Mouse (Mus musculus): ENCODE measurements at regions not wholly inside any gene's neighbourhood (a gene's known extent, or its start where the extent isn't known, plus 50 kb on each side); places are given as distances from the start of the nearest gene placed in this dataset.
"Not testable (repeated sequence)": the region's sequence is repeated elsewhere in the genome, so short reads cannot be mapped to it uniquely, and the experiment has no call there.

- no peak for DNase-seq (ENCODE audit: low read depth, low spot score)
These were observed 600.4 kb downstream of the Crisp4 start for GRCm38 (mm10) chr1:17545311-17545710.

GRCm38 (mm10) chr1:17538160-17538559 is 607.5 kb downstream of the Crisp4 start:
- DNase-seq (ENCODE audit: low read depth, low spot score): no peak

GRCm38 (mm10) chr1:17531291-17531690 is 614.4 kb downstream of the Crisp4 start:
- not testable (repeated sequence) for DNase-seq (ENCODE audit: low read depth, low spot score)

DNA sequence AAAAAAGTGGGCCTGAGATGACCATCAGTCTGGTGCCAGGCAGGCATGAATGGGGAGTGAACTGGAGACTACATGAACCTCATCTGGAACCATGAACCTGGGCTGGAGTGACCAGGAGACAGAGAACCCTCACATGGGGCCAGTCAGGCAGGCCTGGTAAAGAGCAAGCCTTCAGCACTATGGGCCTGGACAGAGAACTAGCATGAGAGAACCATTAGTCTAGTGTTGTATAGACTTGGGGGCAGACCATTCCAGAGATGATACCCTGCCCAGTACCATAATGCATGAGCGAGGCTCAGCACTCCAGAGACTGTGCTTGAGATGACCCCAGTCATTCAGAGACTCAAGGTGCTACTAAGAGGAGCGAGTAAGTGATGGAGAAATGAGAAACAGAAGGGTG is 625.6 kb downstream of the Crisp4 start:
- DNase-seq (ENCODE audit: low read depth, low spot score): no peak

GRCm38 (mm10) chr1:17506125-17507112 is 639.3 kb downstream of the Crisp4 start:
- no peak for DNase-seq (ENCODE audit: low read depth, low spot score)

- DNase-seq (ENCODE audit: low read depth, low spot score): no peak
These were observed 652.1 kb downstream of the Crisp4 start for GRCm38 (mm10) chr1:17493596-17493995.

DNA sequence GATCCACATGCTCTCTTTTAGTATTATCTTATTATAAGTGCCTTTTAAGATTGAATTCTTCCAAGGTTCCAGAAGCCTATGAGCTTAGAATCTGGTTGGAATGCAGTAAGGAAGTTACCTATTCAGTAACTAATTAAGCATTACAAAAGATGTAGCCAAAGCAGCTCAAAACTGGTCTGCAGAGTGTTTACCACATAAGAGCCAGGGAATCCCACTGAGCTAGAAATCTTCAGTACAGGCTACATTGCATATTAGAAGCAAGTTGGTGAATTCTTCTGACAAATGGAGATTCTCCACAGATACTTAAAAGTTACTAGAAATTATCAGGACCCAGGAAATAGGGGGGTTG is 655.9 kb downstream of the Crisp4 start:
- not testable (repeated sequence) for DNase-seq (ENCODE audit: low read depth, low spot score)

DNA sequence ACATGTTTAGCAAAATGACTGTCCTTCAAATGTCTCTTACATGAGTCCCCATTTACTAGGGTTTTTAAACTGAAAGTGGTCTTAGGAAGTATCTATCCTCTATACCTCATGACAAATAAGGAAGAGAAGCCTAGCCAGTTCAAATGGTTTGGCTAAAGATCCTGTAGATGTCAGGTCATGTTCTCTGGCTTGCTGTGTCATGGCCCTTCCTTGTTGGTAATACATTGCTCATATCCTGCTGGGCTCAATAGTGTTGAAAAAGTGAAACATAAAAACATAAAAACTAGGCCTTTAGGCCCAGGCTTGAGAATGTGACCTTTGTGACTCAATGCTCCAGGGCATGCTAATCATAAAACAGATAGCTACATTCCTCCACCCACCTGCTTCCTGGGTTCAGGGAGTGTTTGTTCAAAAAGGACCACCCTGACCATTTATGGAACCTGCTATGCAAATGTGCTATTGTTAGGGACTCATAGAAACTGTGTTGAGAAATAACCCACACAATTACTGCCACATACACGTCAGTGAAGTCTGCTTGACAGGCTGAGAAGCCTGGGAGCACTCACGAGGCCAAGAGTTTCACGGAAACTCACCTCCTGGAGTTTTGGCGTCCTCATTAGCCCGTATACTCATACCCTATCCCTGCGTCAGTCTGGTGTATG is 656.4 kb downstream of the Crisp4 start:
- DNase-seq (ENCODE audit: low read depth, low spot score): not testable (repeated sequence)

DNA sequence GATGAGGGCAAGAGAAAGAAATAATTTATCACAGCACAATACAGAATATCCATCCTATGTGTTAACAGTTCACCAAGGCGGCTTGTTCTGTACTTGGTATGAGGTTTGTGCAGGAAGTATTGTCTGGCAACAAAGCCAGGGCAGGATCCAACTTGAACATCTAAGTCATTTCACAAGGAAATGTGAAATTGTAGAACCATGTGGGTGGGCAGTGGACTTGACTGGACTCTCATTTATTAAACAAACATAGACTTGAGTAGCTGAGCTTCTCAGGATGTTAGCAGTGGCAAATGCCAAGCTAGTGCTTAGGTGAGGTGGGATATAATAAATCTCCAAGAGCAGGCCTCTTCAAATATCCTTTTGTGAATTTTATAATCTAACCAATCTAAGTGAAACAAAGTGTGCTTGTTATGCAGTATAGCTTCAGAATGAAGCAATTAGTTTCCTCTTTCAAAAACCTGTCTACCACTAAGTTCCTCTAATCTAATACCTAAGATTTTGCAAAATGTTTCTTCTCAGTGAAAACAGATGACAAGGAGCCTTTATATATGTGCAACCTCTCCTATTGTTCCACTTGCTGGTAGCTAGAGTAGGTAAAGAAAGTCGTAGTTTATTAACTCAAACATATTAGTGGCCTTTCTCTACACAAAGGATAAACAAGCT is 694.4 kb downstream of the Crisp4 start:
- DNase-seq (ENCODE audit: low read depth, low spot score): peak; percentile 3

- DNase-seq (ENCODE audit: low read depth, low spot score): no peak
These were observed 695.0 kb downstream of the Crisp4 start for GRCm38 (mm10) chr1:17450715-17451114.

DNA sequence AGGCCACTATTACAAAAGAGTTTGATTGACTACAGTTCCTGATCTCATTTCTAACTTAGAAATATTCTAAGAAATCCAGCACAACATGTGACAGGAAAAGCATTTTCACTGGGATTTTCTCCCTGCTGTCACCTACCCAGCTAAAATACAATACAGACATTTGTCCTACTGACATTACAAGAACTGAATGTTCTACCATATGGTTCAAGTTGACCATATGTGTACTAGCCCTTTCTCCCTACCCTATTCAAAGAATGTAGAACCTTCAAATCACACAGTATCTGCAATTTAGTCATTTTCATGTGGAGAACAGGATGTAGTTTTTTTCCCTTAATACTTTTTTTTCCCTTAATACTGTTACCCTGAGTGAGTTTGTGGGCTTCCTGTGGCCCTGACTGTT is 695.4 kb downstream of the Crisp4 start:
- DNase-seq (ENCODE audit: low read depth, low spot score): no peak

GRCm38 (mm10) chr1:17449291-17449690 is 696.4 kb downstream of the Crisp4 start:
- DNase-seq (ENCODE audit: low read depth, low spot score): no peak

GRCm38 (mm10) chr1:17434064-17434463 is 711.6 kb downstream of the Crisp4 start:
- not testable (repeated sequence) for DNase-seq (ENCODE audit: low read depth, low spot score)

GRCm38 (mm10) chr1:17415958-17416357 is 729.7 kb downstream of the Crisp4 start:
- no peak for DNase-seq (ENCODE audit: low read depth, low spot score)

GRCm38 (mm10) chr1:17394893-17395292 is 750.8 kb downstream of the Crisp4 start:
- DNase-seq (ENCODE audit: low read depth, low spot score): no peak

DNA sequence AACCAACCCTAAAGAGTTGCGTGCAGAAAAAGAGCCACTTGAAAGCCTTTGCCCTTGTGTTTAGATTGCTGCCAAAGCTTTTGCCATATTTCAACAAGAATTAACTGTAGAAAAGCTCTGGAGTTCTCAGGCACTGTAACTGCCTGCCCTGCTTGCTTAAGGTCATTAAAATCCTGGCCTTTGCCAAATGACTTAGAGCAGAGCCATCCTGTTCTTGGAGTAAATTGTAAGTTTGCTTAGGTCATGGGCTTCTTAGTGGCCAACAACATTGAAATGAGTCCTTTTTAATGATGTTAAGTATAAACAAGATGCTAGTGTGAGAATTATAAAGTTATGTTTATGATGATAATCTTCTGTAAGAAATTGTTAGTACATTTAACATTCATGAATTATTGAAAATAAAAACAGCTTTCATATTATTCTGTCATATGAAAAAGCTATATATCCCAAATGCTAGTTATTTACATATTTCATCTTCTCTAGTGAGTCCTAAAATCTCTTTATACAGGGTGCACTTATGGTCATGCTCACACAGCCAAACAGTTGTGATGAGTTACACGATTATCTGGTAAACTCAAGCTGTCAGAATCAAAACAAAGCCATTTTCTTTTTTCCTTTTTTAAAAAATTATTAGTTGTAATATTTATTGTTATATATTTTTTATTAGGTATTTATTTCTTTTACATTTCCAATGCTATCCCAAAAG is 753.4 kb downstream of the Crisp4 start:
- DNase-seq (ENCODE audit: low read depth, low spot score): no peak

DNA sequence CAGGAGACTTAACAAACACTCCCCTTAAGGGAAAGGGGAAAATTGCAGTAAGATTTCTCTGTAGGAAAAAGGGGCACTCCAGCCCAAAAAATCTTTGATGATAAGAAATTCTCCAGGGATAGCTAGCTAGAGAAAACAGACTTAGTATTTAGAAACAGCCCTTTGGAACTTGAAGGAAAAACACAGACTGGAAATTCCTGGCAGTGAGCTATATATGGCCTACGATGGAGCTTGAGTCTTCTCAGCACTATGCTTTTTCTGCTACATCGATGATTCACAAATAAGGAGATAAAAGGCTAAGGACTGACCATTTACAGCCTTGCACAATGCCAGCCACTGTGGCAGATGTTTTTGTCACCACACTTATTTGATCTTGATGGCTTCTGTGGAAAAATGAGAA is 768.1 kb downstream of the Crisp4 start:
- DNase-seq (ENCODE audit: low read depth, low spot score): no peak

- peak; percentile 2 for DNase-seq (ENCODE audit: low read depth, low spot score)
These were observed 797.4 kb downstream of the Crisp4 start for GRCm38 (mm10) chr1:17348271-17348670.

DNA sequence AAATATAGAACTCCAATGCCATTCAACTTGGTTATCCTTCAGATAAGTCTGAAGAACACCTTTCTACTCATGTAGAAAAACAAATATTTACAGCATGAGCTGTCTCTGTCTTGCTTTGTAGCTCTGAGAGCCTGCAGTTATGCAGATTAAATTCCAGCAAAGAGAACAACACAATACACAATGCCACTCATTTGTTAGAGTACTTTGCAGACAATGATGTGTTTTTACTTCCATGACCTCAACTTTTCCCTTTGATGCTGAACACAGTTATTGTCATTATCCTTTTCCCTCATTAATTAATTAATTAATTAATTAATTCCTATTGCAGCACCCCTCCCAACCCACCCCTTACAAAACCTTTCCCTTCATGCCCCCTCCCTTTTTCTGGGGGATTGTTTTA is 807.9 kb downstream of the Crisp4 start:
- no peak for DNase-seq (ENCODE audit: low read depth, low spot score)

GRCm38 (mm10) chr1:17311392-17311791 is 834.3 kb downstream of the Crisp4 start:
- DNase-seq (ENCODE audit: low read depth, low spot score): not testable (repeated sequence)

DNA sequence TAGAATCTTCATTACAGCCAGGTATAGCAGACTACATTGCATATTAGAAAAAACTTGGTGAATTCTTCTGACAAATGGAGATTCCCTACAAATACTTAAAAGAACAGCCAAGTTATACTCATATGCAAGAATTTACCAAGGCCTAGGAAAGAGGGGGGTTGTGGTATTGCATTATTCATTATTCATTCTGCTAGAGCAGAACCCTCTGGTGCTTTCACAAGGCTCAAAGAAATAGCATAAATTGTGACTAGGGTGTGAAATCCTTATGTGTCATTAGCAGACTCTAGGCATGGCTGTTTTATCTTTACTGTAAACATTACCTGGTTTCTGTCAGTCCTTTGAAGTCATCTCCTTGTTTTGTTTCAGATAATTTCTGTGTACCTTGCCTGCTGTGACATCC is 835.8 kb downstream of the Crisp4 start:
- DNase-seq (ENCODE audit: low read depth, low spot score): not testable (repeated sequence)

Data from A20 (cell line).